In genomic region chr11:74927236-74927725, GRCm38 (mm10) we compare ENCODE assay signal across 11 mouse cellular contexts. TPM values are rescaled to one million over a fixed set of nuclear protein-coding genes. Genes with fewer than 3 reads are reported as not detected.
DNase-seq lines count a peak whose midpoint lies in the region; ATAC-seq and TF ChIP-seq lines count a peak whose summit lies in the region.
"Had no signal": no experiment of that assay in that cellular context is flagged by ENCODE, and none has a peak within 500 bp of the region (broad histone marks: within the 10 kb centered on the region; RNA-seq: fewer than 3 reads in every experiment).

No protein-coding gene starts in this region.

- H3K36me3 ChIP-seq in kidney, adult 2 months (ENCODE audit: control insufficient read depth, insufficient read depth, low read length): no peaks in the 10 kb centered on the region
- peaks cover 9% of the 10 kb centered on the region; the same call in 1 of the 2 replicates for H3K36me3 ChIP-seq in liver, embryonic 11.5 days (ENCODE audit: control insufficient read depth, insufficient read depth, low read length)

- TF ChIP-seq CTCF in kidney, adult 2 months (conservative IDR thresholded peaks at IDR 0.05; ENCODE audit: insufficient read depth, insufficient read length, low read depth, low read length): no peak

- no peak for TF ChIP-seq POLR2A in kidney, adult 2 months (IDR thresholded peaks at IDR 0.05; ENCODE audit: low read depth, low read length)

- H3K4me2 ChIP-seq in liver, embryonic 11.5 days: peak overlapping the region; percentile 68

- no peaks in the 10 kb centered on the region for H3K27me3 ChIP-seq in kidney, adult 2 months (replicated peaks; ENCODE audit: control insufficient read depth, insufficient read depth, low read length)
- H3K27me3 ChIP-seq in liver, embryonic 11.5 days (replicated peaks; ENCODE audit: control insufficient read depth, insufficient read depth, low read length): no peaks in the 10 kb centered on the region
- H3K27me3 ChIP-seq: heart, embryonic 12.5 days had no signal

- WGBS in kidney, adult 2 months: 80% methylated on average over 2 of the region's 2 CpGs
- WGBS in liver, embryonic 11.5 days: 91% methylated on average over 2 of the region's 2 CpGs

- peak; percentile 25 for DNase-seq in adrenal gland, postnatal 14 days
- DNase-seq in adrenal gland, postnatal 25 days: no peak
- DNase-seq in kidney, adult 2 months: peak; percentile 16
- DNase-seq in kidney, adult 18-20 months: no peak
- peak; percentile 56 for DNase-seq in 416B (ENCODE audit: low read depth)
- DNase-seq in liver, embryonic 11.5 days (ENCODE audit: low spot score): no peak
- DNase-seq in urinary bladder, postnatal 14 days (ENCODE audit: low spot score): no peak
- no peak for DNase-seq in thymus, postnatal 25 days
- DNase-seq: layer of hippocampus, postnatal 36 days; right cerebral cortex, postnatal 25 days had no signal

- no peak for ATAC-seq in liver, embryonic 11.5 days (replicated peaks; ENCODE audit: low FRiP score)

- peak overlapping the region; percentile 51 for H3K27ac ChIP-seq in kidney, adult 2 months (ENCODE audit: insufficient read depth, low read depth, low read length)
- H3K27ac ChIP-seq in liver, embryonic 11.5 days (ENCODE audit: low read depth, low read length): no peak overlapping the region

- H3K9me3 ChIP-seq in liver, embryonic 11.5 days (ENCODE audit: control insufficient read depth, low read length): no peaks in the 10 kb centered on the region
- H3K9me3 ChIP-seq: heart, embryonic 12.5 days had no signal

- H3K4me1 ChIP-seq in kidney, adult 2 months (ENCODE audit: control insufficient read depth, insufficient read depth, low read length): peaks cover 5% of the 10 kb centered on the region; the same call in 1 of the 2 replicates
- peaks cover 24% of the 10 kb centered on the region for H3K4me1 ChIP-seq in liver, embryonic 11.5 days (replicated peaks; ENCODE audit: control insufficient read depth, insufficient read depth, low read length)

- no peak overlapping the region; the same call in 1 of the 2 replicates for H3K9ac ChIP-seq in liver, embryonic 11.5 days (ENCODE audit: low read depth, low read length)

- no peak overlapping the region for H3K4me3 ChIP-seq in kidney, adult 2 months (ENCODE audit: insufficient read depth, low read depth, low read length)
- H3K4me3 ChIP-seq in liver, embryonic 11.5 days (ENCODE audit: low read depth, low read length): no peak overlapping the region; the same call in 1 of the 2 replicates

RNA-seq across cellular contexts. Expression of gene Srr, which starts 1.5 kb away (rescaled TPM):
- total RNA-seq in adrenal gland, postnatal 14 days (2021): 50.6 and 51.5 TPM in 2 replicates
- 45.8 and 64.4 TPM in 2 replicates for total RNA-seq in adrenal gland, postnatal 25 days (2021)
- polyA plus RNA-seq in kidney, adult 2 months (2012; rRNA removed): 49.7 and 52.0 TPM in 2 replicates
- polyA plus RNA-seq in liver, embryonic 11.5 days (2014; fragmentation: Nextera tagmentation; extraction: Ambion mirVana): 10.0 and 10.1 TPM in 2 replicates

RNA-seq across cellular contexts. Expression of gene Smg6, which starts 1.7 kb away (rescaled TPM):
- 21.9 and 23.1 TPM in 2 replicates for total RNA-seq in adrenal gland, postnatal 14 days (2021)
- total RNA-seq in adrenal gland, postnatal 25 days (2021): 27.0 and 32.8 TPM in 2 replicates
- polyA plus RNA-seq in kidney, adult 2 months (2012; rRNA removed): 35.2 and 40.1 TPM in 2 replicates
- 10.7 and 12.4 TPM in 2 replicates for polyA plus RNA-seq in liver, embryonic 11.5 days (2014; fragmentation: Nextera tagmentation; extraction: Ambion mirVana)

RNA-seq across cellular contexts. Expression of gene Tsr1, which starts 29.4 kb away (rescaled TPM):
- 42.1 and 44.6 TPM in 2 replicates for total RNA-seq in adrenal gland, postnatal 14 days (2021)
- total RNA-seq in adrenal gland, postnatal 25 days (2021): 32.6 and 40.9 TPM in 2 replicates
- 6.3 and 6.6 TPM in 2 replicates for polyA plus RNA-seq in kidney, adult 2 months (2012; rRNA removed)
- 72.4 and 81.3 TPM in 2 replicates for polyA plus RNA-seq in liver, embryonic 11.5 days (2014; fragmentation: Nextera tagmentation; extraction: Ambion mirVana)

RNA-seq across cellular contexts. Expression of gene Sgsm2, which starts 30.4 kb away (rescaled TPM):
- 21.3 and 22.4 TPM in 2 replicates for total RNA-seq in adrenal gland, postnatal 14 days (2021)
- 26.0 and 34.7 TPM in 2 replicates for total RNA-seq in adrenal gland, postnatal 25 days (2021)
- 27.5 and 31.0 TPM in 2 replicates for polyA plus RNA-seq in kidney, adult 2 months (2012; rRNA removed)
- polyA plus RNA-seq in liver, embryonic 11.5 days (2014; fragmentation: Nextera tagmentation; extraction: Ambion mirVana): 4.2 TPM in 2 replicates

Comparison
In these comparisons a context has a peak if more than half of its experiments do, and no peak if none do; other contexts are left out.
1. DNase-seq: peak in adrenal gland, postnatal 14 days (single experiment), kidney, adult 2 months (single experiment) and 416B (single experiment); none in adrenal gland, postnatal 25 days (single experiment), kidney, adult 18-20 months (single experiment), liver, embryonic 11.5 days (single experiment), urinary bladder, postnatal 14 days (single experiment) and thymus, postnatal 25 days (single experiment).